Mouse (Mus musculus) MEL (cell line): ENCODE data around the gene Col24a1. TPM values are rescaled to one million over a fixed set of nuclear protein-coding genes. Genes with fewer than 3 reads are reported as not detected.
A peak's percentile ranks its signal among the peaks of the same experiment; 100 is the strongest.

ENCODE experiments used
- DNase-seq: peaks from one replicate; pipeline ENCODE4 v3.0.0; 2011; ENCODE audit warnings: low read depth, low spot score
- H3K27ac ChIP-seq: 2 replicates; pipeline ENCODE4 v1.5.1; 2012; ENCODE audit warnings: low read depth, mild to moderate bottlenecking, control low read depth, low read length, moderate library complexity; ENCODE audit not compliant: control insufficient read depth
- H3K27me3 ChIP-seq, 2 experiments: fragments of 150-350 bp in 1 of 2; sonication (generic) in 1 of 2; 2 replicates each; pipeline ENCODE4 v1.6.1; 2012; ENCODE audit warnings: low read length in 2 of 2, mild to moderate bottlenecking in 2 of 2, improper control_type of control experiment in 1 of 2, moderate library complexity in 1 of 2; ENCODE audit not compliant: insufficient read depth in 2 of 2, control insufficient read depth in 1 of 2
- H3K36me3 ChIP-seq, 2 experiments: 2 replicates each; pipeline ENCODE4 v1.6.1; 2012 to 2014; ENCODE audit warnings: low read length in 2 of 2, improper control_type of control experiment in 1 of 2, inconsistent platforms in 1 of 2, mild to moderate bottlenecking in 1 of 2; ENCODE audit not compliant: insufficient read depth in 2 of 2, control insufficient read depth in 1 of 2
- H3K4me1 ChIP-seq, 2 experiments: fragments of 150-350 bp in 1 of 2; sonication (generic) in 1 of 2; 2 replicates each; pipeline ENCODE4 v1.6.1; 2012; ENCODE audit warnings: low read length in 2 of 2, improper control_type of control experiment in 1 of 2, mild to moderate bottlenecking in 1 of 2; ENCODE audit not compliant: insufficient read depth in 2 of 2, control insufficient read depth in 1 of 2
- H3K4me3 ChIP-seq, 2 experiments: fragments of 150-350 bp in 1 of 2; sonication (generic) in 1 of 2; 2 replicates each; pipeline ENCODE4 v1.5.1; 2012; ENCODE audit warnings: low read depth in 2 of 2, low read length in 2 of 2, mild to moderate bottlenecking in 2 of 2, moderate library complexity in 2 of 2, control low read depth in 1 of 2, improper control_type of control experiment in 1 of 2; ENCODE audit not compliant: control insufficient read depth in 1 of 2, insufficient read depth in 1 of 2
- H3K79me2 ChIP-seq: 2 replicates; pipeline ENCODE4 v1.6.1; 2012; ENCODE audit warnings: mild to moderate bottlenecking, low read length, moderate library complexity; ENCODE audit not compliant: control insufficient read depth, poor library complexity, insufficient read depth
- H3K9ac ChIP-seq: 2 replicates; pipeline ENCODE4 v1.6.1; 2012; ENCODE audit warnings: low read depth, mild to moderate bottlenecking, control low read depth, low read length, moderate library complexity; ENCODE audit not compliant: control insufficient read depth, poor library complexity, severe bottlenecking
- H3K9me3 ChIP-seq: fragments of 150-350 bp; sonication (generic); replicated peaks from 2 replicates; pipeline ENCODE4 v1.6.1; 2012; ENCODE audit warnings: mild to moderate bottlenecking, low read length, improper control_type of control experiment, moderate library complexity; ENCODE audit not compliant: insufficient read depth
- CTCF ChIP-seq, 3 experiments: IDR thresholded peaks in 2 of 3; conservative IDR thresholded peaks in 1 of 3; 2 replicates each; pipeline ENCODE4 v1.5.1; 2011 to 2012; ENCODE audit warnings: low read length in 3 of 3, low read depth in 2 of 3, mild to moderate bottlenecking in 2 of 3, improper control_type of control experiment in 1 of 3, inconsistent platforms in 1 of 3, mixed read lengths in 1 of 3, moderate library complexity in 1 of 3; ENCODE audit not compliant: control insufficient read depth in 1 of 3, insufficient read depth in 1 of 3, poor library complexity in 1 of 3, severe bottlenecking in 1 of 3
- E2F4 ChIP-seq: IDR thresholded peaks from 2 replicates; pipeline ENCODE4 v1.6.1; 2011; ENCODE audit warnings: low read depth, low read length, improper control_type of control experiment, borderline replicate concordance
- ELF1 ChIP-seq: IDR thresholded peaks from 2 replicates; pipeline ENCODE4 v1.6.1; 2014; ENCODE audit warnings: low read depth, mild to moderate bottlenecking, inconsistent platforms, low read length, improper control_type of control experiment, moderate library complexity
- EP300 ChIP-seq, 2 experiments: IDR thresholded peaks; 2 replicates each; pipeline ENCODE4 v1.6.1; 2011; ENCODE audit warnings: improper control_type of control experiment in 2 of 2, low read length in 2 of 2, low read depth in 1 of 2, mild to moderate bottlenecking in 1 of 2
- GATA1 ChIP-seq: IDR thresholded peaks from 2 replicates; pipeline ENCODE4 v1.6.1; 2011; ENCODE audit warnings: low read depth, low read length, improper control_type of control experiment
- HCFC1 ChIP-seq: IDR thresholded peaks from 2 replicates; pipeline ENCODE4 v1.6.1; 2012; ENCODE audit warnings: low read depth, mild to moderate bottlenecking, inconsistent platforms, low read length, improper control_type of control experiment, moderate library complexity
- MAX ChIP-seq: IDR thresholded peaks from 2 replicates; pipeline ENCODE4 v1.6.1; 2011; ENCODE audit warnings: low read length, improper control_type of control experiment
- MAZ ChIP-seq: IDR thresholded peaks from 2 replicates; pipeline ENCODE4 v1.6.1; 2012; ENCODE audit warnings: low read depth, mild to moderate bottlenecking, inconsistent platforms, low read length, improper control_type of control experiment
- MEF2A ChIP-seq: IDR thresholded peaks from 2 replicates; pipeline ENCODE4 v1.6.1; 2014; ENCODE audit warnings: low read depth, mild to moderate bottlenecking, inconsistent platforms, low read length, improper control_type of control experiment; ENCODE audit not compliant: poor library complexity, insufficient replicate concordance, severe bottlenecking; ENCODE audit errors: extremely low read depth
- MYB ChIP-seq: IDR thresholded peaks from 2 replicates; pipeline ENCODE4 v1.6.1; 2011; ENCODE audit warnings: mild to moderate bottlenecking, low read depth, low read length, improper control_type of control experiment
- NELFE ChIP-seq: IDR thresholded peaks from 2 replicates; pipeline ENCODE4 v1.6.1; 2011; ENCODE audit warnings: low read depth, low read length, improper control_type of control experiment
- RAD21 ChIP-seq: IDR thresholded peaks from 2 replicates; pipeline ENCODE4 v1.6.1; 2011; ENCODE audit warnings: mild to moderate bottlenecking, low read depth, low read length, improper control_type of control experiment
- RCOR1 ChIP-seq: IDR thresholded peaks from 2 replicates; pipeline ENCODE4 v1.6.1; 2012; ENCODE audit warnings: low read depth, mild to moderate bottlenecking, inconsistent platforms, low read length, improper control_type of control experiment
- SIN3A ChIP-seq: IDR thresholded peaks from 2 replicates; pipeline ENCODE4 v1.6.1; 2012; ENCODE audit warnings: low read length, improper control_type of control experiment, inconsistent platforms
- SMC3 ChIP-seq: IDR thresholded peaks from 2 replicates; pipeline ENCODE4 v1.6.1; 2011; ENCODE audit warnings: low read depth, low read length, improper control_type of control experiment
- TBP ChIP-seq: IDR thresholded peaks from 2 replicates; pipeline ENCODE4 v1.8.0; 2011; ENCODE audit warnings: low read depth, low read length, improper control_type of control experiment
- TCF12 ChIP-seq: IDR thresholded peaks from 2 replicates; pipeline ENCODE4 v1.6.1; 2014; ENCODE audit warnings: low read depth, mild to moderate bottlenecking, inconsistent platforms, low read length, improper control_type of control experiment, moderate library complexity
- UBTF ChIP-seq: IDR thresholded peaks from 2 replicates; pipeline ENCODE4 v1.6.1; 2012; ENCODE audit warnings: low read depth, mild to moderate bottlenecking, inconsistent platforms, low read length, improper control_type of control experiment, moderate library complexity, borderline replicate concordance; ENCODE audit not compliant: insufficient read depth
- USF2 ChIP-seq, 2 experiments: IDR thresholded peaks; 2 replicates each; pipeline ENCODE4 v1.6.1; 2011 to 2012; ENCODE audit warnings: improper control_type of control experiment in 2 of 2, low read length in 2 of 2, borderline replicate concordance in 1 of 2, inconsistent platforms in 1 of 2, low read depth in 1 of 2, mild to moderate bottlenecking in 1 of 2; ENCODE audit not compliant: insufficient read depth in 1 of 2
- ZNF384 ChIP-seq: IDR thresholded peaks from 2 replicates; pipeline ENCODE4 v1.6.1; 2012; ENCODE audit warnings: low read depth, mild to moderate bottlenecking, inconsistent platforms, low read length, improper control_type of control experiment
- polyA plus RNA-seq, 2 experiments: library from polyadenylated mRNA; stranded (reverse) in 1 of 2; unstranded in 1 of 2; fragments of >175 nt in 1 of 2; fragments of >200 nt in 1 of 2; gene quantifications; 2 replicates each; pipeline versions ENCODE4 v1.2.1 to v1.2.4; 2012; ENCODE audit warnings: low replicate concordance in 2 of 2, low read depth in 1 of 2; ENCODE audit not compliant: insufficient read length in 2 of 2, insufficient read depth in 1 of 2, missing spikeins in 1 of 2
- total RNA-seq: library from RNA; depleted of rRNA; stranded (reverse); fragments of 300-350 nt; gene quantifications from 2 replicates; pipeline ENCODE4 v1.2.3, GENCODE M21; 2012

Col24a1 gene
- total and polyA plus RNA-seq, 3 experiments = not detected

- DNase-seq = peak; percentile 28
- Histone ChIP-seq H3K27me3 (no peaks in the 10 kb centered on the region), H3K4me3 (no peak overlapping the region), H3K79me2 (peaks cover 2% of the 10 kb centered on the region; the same call in 1 of the 2 replicates), H3K36me3 (peaks cover 0 to 22% of the 10 kb centered on the region in 2 experiments; a peak in 2 of 4 replicates), H3K27ac (no peak overlapping the region), H3K9me3 (no peaks in the 10 kb centered on the region), H3K4me1 (no peaks in the 10 kb centered on the region), H3K9ac (no peak overlapping the region)
- TF ChIP-seq CTCF (IDR thresholded peaks at IDR 0.05 in 2 of 3, conservative IDR thresholded peaks at IDR 0.05 in 1 of 3; ENCODE audit: control insufficient read depth in 1 of 3, insufficient read depth in 1 of 3, low read depth in 2 of 3, low read length in 3 of 3, poor library complexity in 1 of 3, severe bottlenecking in 1 of 3) (peak in 2 of 3 experiments; percentile 8 to 46; a peak in 2 of 6 replicates), RCOR1 (no peak), TCF12 (no peak), EP300 (IDR thresholded peaks at IDR 0.05; ENCODE audit: low read depth in 1 of 2, low read length in 2 of 2) (no peak), MAZ (no peak), SMC3 (0 out of 2 replicates have a peak, but pooled peaks have one; percentile 16), RAD21 (peak; percentile 30)
Measured at GRCm38 (mm10) chr3:145583522-145584200, 291.4 kb downstream of the Col24a1 start.

- H3K79me2 ChIP-seq = 0 out of 2 replicates have a peak, but pooled peaks cover 1% of the 10 kb centered on the region
- H3K27me3 ChIP-seq = no peaks in the 10 kb centered on the region
- peak in 1 of 2 experiments; percentile 28; a peak in 1 of 4 replicates for TF ChIP-seq EP300 (IDR thresholded peaks at IDR 0.05; ENCODE audit: low read depth in 1 of 2, low read length in 2 of 2)
- no peak for TF ChIP-seq RCOR1
- no peak for TF ChIP-seq ZNF384
- TF ChIP-seq GATA1 = 0 out of 2 replicates have a peak, but pooled peaks have one; percentile 6
- H3K4me1 ChIP-seq = no peaks in the 10 kb centered on the region; a peak in 1 of 4 replicates
- no peaks in the 10 kb centered on the region for H3K9me3 ChIP-seq
- no peak overlapping the region for H3K27ac ChIP-seq
- peaks cover 6 to 19% of the 10 kb centered on the region in 2 experiments; a peak in 3 of 4 replicates for H3K36me3 ChIP-seq
- DNase-seq = no peak
- H3K9ac ChIP-seq = no peak overlapping the region
- H3K4me3 ChIP-seq = no peak overlapping the region
Measured at GRCm38 (mm10) chr3:145590562-145590961, 298.3 kb downstream of the Col24a1 start.

- 0 out of 2 replicates have a peak, but pooled peaks cover 1% of the 10 kb centered on the region for H3K79me2 ChIP-seq
- no peaks in the 10 kb centered on the region; a peak in 1 of 4 replicates for H3K4me1 ChIP-seq
- H3K36me3 ChIP-seq = peaks cover 6 to 20% of the 10 kb centered on the region in 2 experiments; a peak in 3 of 4 replicates
- no peaks in the 10 kb centered on the region for H3K27me3 ChIP-seq
- no peak for DNase-seq
- H3K4me3 ChIP-seq = no peak overlapping the region
- no peak overlapping the region for H3K9ac ChIP-seq
- no peaks in the 10 kb centered on the region for H3K9me3 ChIP-seq
- H3K27ac ChIP-seq = no peak overlapping the region
- no peak for TF ChIP-seq ZNF384
- TF ChIP-seq CTCF (IDR thresholded peaks at IDR 0.05 in 2 of 3, conservative IDR thresholded peaks at IDR 0.05 in 1 of 3; ENCODE audit: control insufficient read depth in 1 of 3, insufficient read depth in 1 of 3, low read depth in 2 of 3, low read length in 3 of 3, poor library complexity in 1 of 3, severe bottlenecking in 1 of 3) = no peak
- no peak for TF ChIP-seq USF2 (IDR thresholded peaks at IDR 0.05; ENCODE audit: borderline replicate concordance in 1 of 2, insufficient read depth in 1 of 2, low read depth in 1 of 2, low read length in 2 of 2)
- no peak for TF ChIP-seq EP300 (IDR thresholded peaks at IDR 0.05; ENCODE audit: low read depth in 1 of 2, low read length in 2 of 2)
- TF ChIP-seq MAX = no peak
- no peak for TF ChIP-seq HCFC1
- no peak for TF ChIP-seq NELFE
- TF ChIP-seq ELF1 = no peak
- no peak for TF ChIP-seq SIN3A
- TF ChIP-seq E2F4 = no peak
- TF ChIP-seq TBP = no peak
- TF ChIP-seq MAZ = no peak
- TF ChIP-seq MEF2A = no peak
- no peak for TF ChIP-seq UBTF
- no peak for TF ChIP-seq MYB
- TF ChIP-seq RAD21 = no peak
Measured at GRCm38 (mm10) chr3:145591841-145592542, 299.7 kb downstream of the Col24a1 start.
